Mouse (Mus musculus) myocyte (in vitro differentiated cells): ENCODE measurements around the gene Akr1cl. TPM values are rescaled to one million over a fixed set of nuclear protein-coding genes. Genes with fewer than 3 reads are reported as not detected.

Source experiments
- H3K27me3 ChIP-seq: one replicate; pipeline ENCODE4 v1.6.1; 2011; ENCODE audit not compliant: control insufficient read depth, insufficient read depth, insufficient read length
- H3K36me3 ChIP-seq: one replicate; pipeline ENCODE4 v1.6.1; 2011; ENCODE audit not compliant: control insufficient read depth, insufficient read depth
- H3K4me2 ChIP-seq: one replicate; pipeline ENCODE4 v1.6.1; 2011; ENCODE audit warnings: low read depth, control low read depth
- H3K4me3 ChIP-seq: one replicate; pipeline ENCODE4 v1.5.1; 2011; ENCODE audit warnings: mild to moderate bottlenecking, control low read depth, moderate library complexity
- H3K79me2 ChIP-seq: one replicate; pipeline ENCODE4 v1.6.1; 2011; ENCODE audit not compliant: control insufficient read depth, insufficient read depth
- H3ac ChIP-seq: one replicate; pipeline ENCODE4 v1.6.1; 2011; ENCODE audit not compliant: control insufficient read depth, insufficient read length
- CEBPB ChIP-seq: IDR thresholded peaks from 2 replicates; pipeline ENCODE4 v1.6.1; 2011; ENCODE audit warnings: mild to moderate bottlenecking, moderate library complexity; ENCODE audit not compliant: poor library complexity, insufficient read depth, severe bottlenecking
- E2F4 ChIP-seq: IDR thresholded peaks from one replicate; pipeline ENCODE4 v1.6.1; 2011; ENCODE audit warnings: mild to moderate bottlenecking, control low read depth, moderate library complexity; ENCODE audit not compliant: insufficient read depth
- MAX ChIP-seq: IDR thresholded peaks from one replicate; pipeline ENCODE4 v1.6.1; 2011; ENCODE audit warnings: low read depth, mild to moderate bottlenecking, control low read depth
- MYOD1 ChIP-seq, 3 experiments: IDR thresholded peaks; one replicate each; pipeline ENCODE4 v1.6.1; 2011; ENCODE audit warnings: control low read depth in 2 of 3, low read depth in 2 of 3, mild to moderate bottlenecking in 2 of 3, moderate library complexity in 1 of 3; ENCODE audit not compliant: insufficient read length in 2 of 3, control insufficient read depth in 1 of 3
- MYOG ChIP-seq, 3 experiments: IDR thresholded peaks; one replicate each; pipeline ENCODE4 v1.6.1; 2011; ENCODE audit warnings: control low read depth in 2 of 3, low read depth in 2 of 3, mild to moderate bottlenecking in 2 of 3; ENCODE audit not compliant: insufficient read length in 2 of 3, control insufficient read depth in 1 of 3, insufficient read depth in 1 of 3
- POLR2A ChIP-seq: IDR thresholded peaks from one replicate; pipeline ENCODE4 v1.6.1; 2011; ENCODE audit warnings: low read depth, mild to moderate bottlenecking, control low read depth, moderate library complexity; ENCODE audit not compliant: insufficient read length
- POLR2AphosphoS2 ChIP-seq: IDR thresholded peaks from one replicate; pipeline ENCODE4 v1.6.1; 2011; ENCODE audit warnings: low read depth, control low read depth; ENCODE audit not compliant: insufficient read length
- REST ChIP-seq: IDR thresholded peaks from one replicate; pipeline ENCODE4 v1.6.1; 2011; ENCODE audit warnings: mild to moderate bottlenecking, control low read depth, moderate library complexity; ENCODE audit not compliant: insufficient read depth, insufficient read length
- SRF ChIP-seq: IDR thresholded peaks from one replicate; pipeline ENCODE4 v1.6.1; 2011; ENCODE audit warnings: low read depth; ENCODE audit not compliant: control insufficient read depth, insufficient read length
- TCF12 ChIP-seq: IDR thresholded peaks from one replicate; pipeline ENCODE4 v1.6.1; 2011; ENCODE audit warnings: mild to moderate bottlenecking, control low read depth; ENCODE audit not compliant: poor library complexity, insufficient read depth, severe bottlenecking
- TCF3 ChIP-seq: IDR thresholded peaks from one replicate; pipeline ENCODE4 v1.6.1; 2011; ENCODE audit warnings: low read depth, control low read depth; ENCODE audit not compliant: insufficient read length
- USF1 ChIP-seq: IDR thresholded peaks from one replicate; pipeline ENCODE4 v1.6.1; 2011; ENCODE audit warnings: low read depth, mild to moderate bottlenecking, control low read depth, moderate library complexity
- polyA plus RNA-seq: library from polyadenylated mRNA; unstranded; fragments of >200 nt; fragmentation: generic; extraction: Trizol; gene quantifications from one replicate; pipeline ENCODE4 v1.2.1, GENCODE M21; 2012; ENCODE audit warnings: missing spikeins

The Akr1cl gene
- polyA plus RNA-seq, 1 experiment: not detected

- Histone ChIP-seq H3ac (no peak overlapping the region), H3K27me3 (no peaks in the 10 kb centered on the region), H3K36me3 (no peaks in the 10 kb centered on the region), H3K4me3 (no peak overlapping the region), H3K79me2 (no peaks in the 10 kb centered on the region), H3K4me2 (no peak overlapping the region)
- TF ChIP-seq MYOG (IDR thresholded peaks at IDR 0.05; ENCODE audit: control insufficient read depth in 1 of 3, insufficient read depth in 1 of 3, insufficient read length in 2 of 3, low read depth in 2 of 3): no peak
- TF ChIP-seq CEBPB: no peak
- no peak for TF ChIP-seq SRF
Observed at GRCm38 (mm10) chr1:65039679-65040078, 7.1 kb upstream of the Akr1cl start.

- Histone ChIP-seq H3K27me3 (no peaks in the 10 kb centered on the region), H3K36me3 (no peaks in the 10 kb centered on the region), H3K4me2 (no peak overlapping the region), H3K4me3 (no peak overlapping the region), H3ac (no peak overlapping the region), H3K79me2 (no peaks in the 10 kb centered on the region)
- TF ChIP-seq E2F4 (no peak), TCF12 (no peak), USF1 (no peak), MYOD1 (IDR thresholded peaks at IDR 0.05; ENCODE audit: control insufficient read depth in 1 of 3, insufficient read length in 2 of 3, low read depth in 2 of 3) (no peak), POLR2A (no peak), SRF (no peak), MYOG (IDR thresholded peaks at IDR 0.05; ENCODE audit: control insufficient read depth in 1 of 3, insufficient read depth in 1 of 3, insufficient read length in 2 of 3, low read depth in 2 of 3) (no peak), REST (no peak), MAX (no peak), CEBPB (no peak), POLR2AphosphoS2 (no peak), TCF3 (no peak)
Observed at GRCm38 (mm10) chr1:65037542-65037941, 5.0 kb upstream of the Akr1cl start.

- Histone ChIP-seq H3K27me3 (no peaks in the 10 kb centered on the region), H3K36me3 (no peaks in the 10 kb centered on the region), H3K4me2 (peak overlapping the region; percentile 32), H3K4me3 (no peak overlapping the region), H3K79me2 (no peaks in the 10 kb centered on the region), H3ac (no peak overlapping the region)
- no peak for TF ChIP-seq TCF3
- no peak for TF ChIP-seq POLR2AphosphoS2
Observed at GRCm38 (mm10) chr1:65035513-65035912, 3.0 kb upstream of the Akr1cl start.

- Histone ChIP-seq H3K4me3 (no peak overlapping the region), H3ac (no peak overlapping the region), H3K79me2 (no peaks in the 10 kb centered on the region), H3K36me3 (no peaks in the 10 kb centered on the region), H3K4me2 (no peak overlapping the region), H3K27me3 (no peaks in the 10 kb centered on the region)
- TF ChIP-seq E2F4 (no peak), SRF (no peak), CEBPB (no peak), REST (no peak), MYOG (IDR thresholded peaks at IDR 0.05; ENCODE audit: control insufficient read depth in 1 of 3, insufficient read depth in 1 of 3, insufficient read length in 2 of 3, low read depth in 2 of 3) (no peak), POLR2A (no peak), MYOD1 (IDR thresholded peaks at IDR 0.05; ENCODE audit: control insufficient read depth in 1 of 3, insufficient read length in 2 of 3, low read depth in 2 of 3) (no peak), USF1 (no peak), MAX (no peak), TCF12 (no peak), POLR2AphosphoS2 (no peak), TCF3 (no peak)
Observed at GRCm38 (mm10) chr1:65028206-65028605, 4.4 kb downstream of the Akr1cl start.

- Histone ChIP-seq H3K36me3 (no peaks in the 10 kb centered on the region), H3K27me3 (no peaks in the 10 kb centered on the region), H3K4me2 (no peak overlapping the region), H3ac (no peak overlapping the region), H3K4me3 (no peak overlapping the region), H3K79me2 (no peaks in the 10 kb centered on the region)
- TF ChIP-seq E2F4 (no peak), POLR2AphosphoS2 (no peak), MAX (no peak), SRF (no peak), MYOG (IDR thresholded peaks at IDR 0.05; ENCODE audit: control insufficient read depth in 1 of 3, insufficient read depth in 1 of 3, insufficient read length in 2 of 3, low read depth in 2 of 3) (no peak), REST (no peak), TCF12 (no peak), MYOD1 (IDR thresholded peaks at IDR 0.05; ENCODE audit: control insufficient read depth in 1 of 3, insufficient read length in 2 of 3, low read depth in 2 of 3) (no peak), TCF3 (no peak), CEBPB (no peak), USF1 (no peak), POLR2A (no peak)
Observed at GRCm38 (mm10) chr1:65012726-65013125, 19.8 kb downstream of the Akr1cl start.
